Mouse (Mus musculus): ENCODE measurements around the gene Pmfbp1. TPM values are rescaled to one million over a fixed set of nuclear protein-coding genes. Genes with fewer than 3 reads are reported as not detected.

Pmfbp1 gene
- polyA plus RNA-seq, 1 experiment from 2014 or later = 4.7 TPM

GRCm38 (mm10) chr8:109591367-109591766, 97.5 kb downstream of the Pmfbp1 start:
- no peaks in the 10 kb centered on the region for H3K27me3 ChIP-seq (ENCODE audit: control insufficient read depth, insufficient read depth, low read length)
- no peaks in the 10 kb centered on the region for H3K4me1 ChIP-seq (replicated peaks; ENCODE audit: control insufficient read depth, insufficient read depth, low read length)
- no peak overlapping the region for H3K4me2 ChIP-seq (replicated peaks; ENCODE audit: low read depth, low read length)
- H3K9me3 ChIP-seq (ENCODE audit: control insufficient read depth, low read length) = no peaks in the 10 kb centered on the region
- ATAC-seq (ENCODE audit: low FRiP score) = no peak
- DNase-seq (ENCODE audit: low spot score) = no peak
- H3K27ac ChIP-seq (ENCODE audit: low read depth, low read length) = no peak overlapping the region
- H3K36me3 ChIP-seq (ENCODE audit: control insufficient read depth, insufficient read depth, low read length) = no peaks in the 10 kb centered on the region
- no peak overlapping the region for H3K9ac ChIP-seq (ENCODE audit: low read depth, low read length)
- WGBS = 81% methylated on average over 3 of the region's 3 CpGs
- H3K4me3 ChIP-seq (ENCODE audit: low read depth, low read length) = no peak overlapping the region

DNA sequence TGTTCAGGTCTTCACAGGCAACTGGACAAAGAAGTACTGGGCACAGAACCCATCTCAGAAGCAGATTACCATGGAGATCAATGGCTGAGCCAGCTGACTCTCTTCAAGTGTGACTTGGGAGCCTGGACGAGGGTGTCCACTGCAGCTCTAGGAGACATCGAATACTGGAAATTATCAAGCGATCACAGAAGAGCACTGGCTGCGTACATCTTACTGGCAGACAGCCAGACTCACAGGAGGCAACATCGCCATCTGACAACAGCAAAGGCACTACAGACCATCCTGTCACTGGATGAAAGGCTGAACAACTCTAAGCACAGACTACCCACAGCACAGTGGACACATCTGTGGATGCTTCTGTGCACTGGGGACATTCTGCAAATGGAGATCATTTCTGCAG, 98.3 kb downstream of the Pmfbp1 start:
- no peak for ATAC-seq (ENCODE audit: low FRiP score)
- H3K9me3 ChIP-seq (ENCODE audit: control insufficient read depth, low read length) = no peaks in the 10 kb centered on the region
- 92% methylated on average over 5 of the region's 5 CpGs for WGBS

More for the DNA sequence above, 98.3 kb downstream of the Pmfbp1 start:
- Histone ChIP-seq H3K4me1 (replicated peaks; ENCODE audit: control insufficient read depth, insufficient read depth, low read length) (no peaks in the 10 kb centered on the region), H3K36me3 (ENCODE audit: control insufficient read depth, insufficient read depth, low read length) (no peaks in the 10 kb centered on the region), H3K9ac (ENCODE audit: low read depth, low read length) (no peak overlapping the region), H3K27ac (ENCODE audit: low read depth, low read length) (no peak overlapping the region), H3K27me3 (ENCODE audit: control insufficient read depth, insufficient read depth, low read length) (no peaks in the 10 kb centered on the region), H3K4me2 (replicated peaks; ENCODE audit: low read depth, low read length) (no peak overlapping the region), H3K4me3 (ENCODE audit: low read depth, low read length) (no peak overlapping the region)
- DNase-seq (ENCODE audit: low spot score) = no peak

Other genes with a start within 250 kb of the Pmfbp1 start
- 14.9 and 19.5 TPM in 2 replicates for gene Dhx38, start 71.8 kb downstream of the Pmfbp1 start, polyA plus RNA-seq (2014; fragmentation: Nextera tagmentation; extraction: Ambion mirVana)
- 31.5 and 33.2 TPM in 2 replicates for gene Txnl4b, start 71.9 kb downstream of the Pmfbp1 start, polyA plus RNA-seq (2014; fragmentation: Nextera tagmentation; extraction: Ambion mirVana)
- gene Hp, start 85.1 kb downstream of the Pmfbp1 start, polyA plus RNA-seq (2014; fragmentation: Nextera tagmentation; extraction: Ambion mirVana) = 0.81 and 1.7 TPM in 2 replicates
- gene Dhodh, start 114.6 kb downstream of the Pmfbp1 start, polyA plus RNA-seq (2014; fragmentation: Nextera tagmentation; extraction: Ambion mirVana) = 34.4 and 36.3 TPM in 2 replicates
- 0.27 and 0.69 TPM in 2 replicates for gene Pkd1l3, start 120.5 kb downstream of the Pmfbp1 start, polyA plus RNA-seq (2014; fragmentation: Nextera tagmentation; extraction: Ambion mirVana)
- gene Ist1, start 199.2 kb downstream of the Pmfbp1 start, polyA plus RNA-seq (2014; fragmentation: Nextera tagmentation; extraction: Ambion mirVana) = 199 TPM in 2 replicates
- 53.0 and 59.1 TPM in 2 replicates for gene Zfp821, start 211.5 kb downstream of the Pmfbp1 start, polyA plus RNA-seq (2014; fragmentation: Nextera tagmentation; extraction: Ambion mirVana)
- 5.9 and 6.0 TPM in 2 replicates for gene Atxn1l, start 243.7 kb downstream of the Pmfbp1 start, polyA plus RNA-seq (2014; fragmentation: Nextera tagmentation; extraction: Ambion mirVana)

Measured in hindbrain, embryonic 11.5 days (tissue).